Mouse (Mus musculus) limb, embryonic 14.5 days (tissue): ENCODE data around the gene Armh2. TPM values are rescaled to one million over a fixed set of nuclear protein-coding genes. Genes with fewer than 3 reads are reported as not detected.

Experiments
- ATAC-seq: fragments of 200-750 bp; cut with Nextera tagmentation; 2 replicates; pipeline ENCODE4 v1.8.0; 2017; ENCODE audit warnings: low read depth, moderate number of reproducible peaks, moderate TSS enrichment; ENCODE audit not compliant: low FRiP score
- DNase-seq: peaks from one replicate; pipeline ENCODE4 v3.0.0-alpha.2; 2015; ENCODE audit warnings: low spot score
- H3K27ac ChIP-seq: fragments of 300-500 bp; sonication (generic); replicated peaks from 2 replicates; pipeline ENCODE4 v1.5.1; 2014; ENCODE audit warnings: low read depth, mild to moderate bottlenecking, low read length, moderate library complexity, mixed read lengths
- H3K27me3 ChIP-seq: fragments of 300-500 bp; sonication (generic); 2 replicates; pipeline ENCODE4 v1.6.1; 2014; ENCODE audit warnings: low read length, mixed read lengths; ENCODE audit not compliant: control insufficient read depth, insufficient read depth
- H3K36me3 ChIP-seq: fragments of 300-500 bp; sonication (generic); 2 replicates; pipeline ENCODE4 v1.6.1; 2014; ENCODE audit warnings: mild to moderate bottlenecking, low read length, moderate library complexity, mixed read lengths; ENCODE audit not compliant: control insufficient read depth, insufficient read depth
- H3K4me1 ChIP-seq: fragments of 300-500 bp; sonication (generic); 2 replicates; pipeline ENCODE4 v1.6.1; 2014; ENCODE audit warnings: antibody characterized with exemption, low read length, mixed read lengths; ENCODE audit not compliant: control insufficient read depth, insufficient read depth
- H3K4me2 ChIP-seq: fragments of 300-500 bp; sonication (generic); replicated peaks from 2 replicates; pipeline ENCODE4 v1.6.1; 2014; ENCODE audit warnings: low read depth, mild to moderate bottlenecking, low read length, moderate library complexity; ENCODE audit not compliant: severe bottlenecking
- H3K4me3 ChIP-seq: fragments of 300-500 bp; sonication (generic); replicated peaks from 2 replicates; pipeline ENCODE4 v1.5.1; 2014; ENCODE audit warnings: low read length
- H3K9ac ChIP-seq: fragments of 300-500 bp; sonication (generic); 2 replicates; pipeline ENCODE4 v1.6.1; 2014; ENCODE audit warnings: mild to moderate bottlenecking, low read depth, low read length, moderate library complexity; ENCODE audit not compliant: severe bottlenecking
- H3K9me3 ChIP-seq: fragments of 300-500 bp; sonication (generic); 2 replicates; pipeline ENCODE4 v1.6.1; 2016; ENCODE audit warnings: low read length; ENCODE audit not compliant: control insufficient read depth
- POLR2A ChIP-seq: fragments of 200-500 bp; IDR thresholded peaks from 2 replicates; pipeline ENCODE4 v1.8.0; 2012; ENCODE audit warnings: inconsistent platforms, mild to moderate bottlenecking, moderate library complexity, borderline replicate concordance; ENCODE audit not compliant: insufficient read depth, insufficient read length; ENCODE audit errors: extremely low read depth
- WGBS: fragments of 180-500 bp; shearing (Covaris S2); extraction: QIAGEN DNeasy Blood & Tissue Kit; methylation state at CpG from one replicate; pipeline ENCODE4 v1.1.7; 2014; 5-methylcytosine and 5-hydroxymethylcytosine counted together
- polyA plus RNA-seq, 2 experiments: library from polyadenylated mRNA; depleted of rRNA in 1 of 2; stranded (reverse) in 1 of 2; unstranded in 1 of 2; fragments of >200 nt; fragmentation: Nextera tagmentation in 1 of 2; extraction: Ambion mirVana in 1 of 2; gene quantifications; 2 replicates each; pipeline versions ENCODE4 v1.2.1 to v1.2.3; 2012 to 2014

Armh2 gene
- polyA plus RNA-seq, 2 experiments: not detected

DNA sequence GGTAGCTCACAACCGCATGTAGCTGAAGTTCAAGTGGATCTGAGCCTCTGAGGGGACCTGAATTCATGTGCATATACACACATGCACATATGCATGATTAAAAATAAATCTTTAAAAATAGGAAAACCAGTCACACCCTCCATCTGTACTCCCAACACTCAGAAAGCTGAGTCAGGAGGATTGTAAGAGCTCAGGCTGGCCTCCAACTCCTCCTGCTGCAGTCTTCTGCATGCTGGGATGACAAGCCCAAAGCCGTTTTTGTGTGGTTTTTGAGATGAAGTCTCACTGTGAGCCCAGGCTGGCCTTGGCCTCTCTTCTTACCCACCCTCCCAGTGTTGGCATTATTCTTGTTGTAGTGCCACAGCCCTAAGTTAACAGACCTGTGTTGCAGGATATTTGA is 37.0 kb downstream of the Armh2 start:
- Histone ChIP-seq H3K36me3 (no peaks in the 10 kb centered on the region), H3K27me3 (no peaks in the 10 kb centered on the region), H3K4me1 (no peaks in the 10 kb centered on the region), H3K9me3 (no peaks in the 10 kb centered on the region), H3K4me2 (no peak overlapping the region), H3K9ac (no peak overlapping the region), H3K4me3 (no peak overlapping the region), H3K27ac (no peak overlapping the region)
- no peak for TF ChIP-seq POLR2A
- ATAC-seq (no peak), DNase-seq (no peak)
- 74% methylated on average over 2 of the region's 2 CpGs for WGBS

- Histone ChIP-seq H3K27me3 (no peaks in the 10 kb centered on the region), H3K36me3 (no peaks in the 10 kb centered on the region), H3K9me3 (no peaks in the 10 kb centered on the region), H3K4me2 (no peak overlapping the region), H3K4me3 (no peak overlapping the region), H3K4me1 (no peaks in the 10 kb centered on the region), H3K27ac (no peak overlapping the region), H3K9ac (no peak overlapping the region)
- no peak for DNase-seq
- no peak for ATAC-seq
- WGBS: 76% methylated on average over 8 of the region's 8 CpGs
- no peak for TF ChIP-seq POLR2A
Measured at GRCm38 (mm10) chr13:24778706-24779380, 37.8 kb downstream of the Armh2 start.

GRCm38 (mm10) chr13:24781916-24782315 is 40.9 kb downstream of the Armh2 start:
- peak; percentile 17 for DNase-seq
- H3K9me3 ChIP-seq: no peaks in the 10 kb centered on the region
- H3K36me3 ChIP-seq: no peaks in the 10 kb centered on the region
- no peak for TF ChIP-seq POLR2A
- WGBS: 54% methylated on average over 5 of the region's 5 CpGs
- H3K4me3 ChIP-seq: no peak overlapping the region
- no peak overlapping the region for H3K27ac ChIP-seq
- H3K4me1 ChIP-seq: no peaks in the 10 kb centered on the region
- ATAC-seq: no peak
- H3K9ac ChIP-seq: no peak overlapping the region
- H3K27me3 ChIP-seq: no peaks in the 10 kb centered on the region
- no peak overlapping the region for H3K4me2 ChIP-seq

- ATAC-seq: no peak
- Histone ChIP-seq H3K9ac (no peak overlapping the region), H3K4me2 (no peak overlapping the region), H3K27ac (no peak overlapping the region), H3K4me3 (no peak overlapping the region), H3K4me1 (no peaks in the 10 kb centered on the region), H3K36me3 (no peaks in the 10 kb centered on the region), H3K27me3 (no peaks in the 10 kb centered on the region), H3K9me3 (no peaks in the 10 kb centered on the region)
- TF ChIP-seq POLR2A: no peak
- no peak for DNase-seq
- WGBS: 62% methylated on average over 11 of the region's 11 CpGs
Measured at GRCm38 (mm10) chr13:24786014-24786490, 45.0 kb downstream of the Armh2 start.

DNA sequence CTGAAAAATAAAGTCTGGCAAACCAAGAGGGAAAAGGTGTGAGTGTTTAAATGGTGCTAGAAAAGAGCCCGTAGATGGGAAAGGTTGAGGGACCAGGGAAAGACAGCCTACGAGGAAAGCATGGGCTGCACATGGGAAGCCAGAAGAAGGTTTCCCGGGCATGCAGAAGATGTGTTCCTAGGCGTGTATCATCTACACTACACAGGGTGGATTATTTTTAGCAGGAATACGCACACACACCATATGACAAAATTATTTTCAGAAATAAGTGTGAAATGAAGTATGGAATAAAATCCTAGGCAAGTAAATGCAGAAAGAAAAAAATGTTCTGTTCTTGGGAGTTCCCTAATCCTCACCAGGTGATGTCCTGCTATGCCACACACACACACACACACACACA is 46.4 kb downstream of the Armh2 start:
- H3K4me3 ChIP-seq: no peak overlapping the region
- DNase-seq (no peak), ATAC-seq (no peak)
- no peaks in the 10 kb centered on the region for H3K36me3 ChIP-seq
- H3K4me2 ChIP-seq: no peak overlapping the region
- no peak overlapping the region for H3K9ac ChIP-seq
- no peak for TF ChIP-seq POLR2A
- H3K27me3 ChIP-seq: no peaks in the 10 kb centered on the region
- 85% methylated on average over 5 of the region's 5 CpGs for WGBS
- no peaks in the 10 kb centered on the region for H3K4me1 ChIP-seq
- no peak overlapping the region for H3K27ac ChIP-seq
- H3K9me3 ChIP-seq: no peaks in the 10 kb centered on the region

GRCm38 (mm10) chr13:24791349-24791748 is 50.3 kb downstream of the Armh2 start:
- DNase-seq (no peak), ATAC-seq (no peak)
- Histone ChIP-seq H3K9ac (no peak overlapping the region), H3K36me3 (no peaks in the 10 kb centered on the region), H3K27ac (no peak overlapping the region), H3K27me3 (no peaks in the 10 kb centered on the region), H3K4me3 (no peak overlapping the region), H3K4me2 (no peak overlapping the region), H3K4me1 (no peaks in the 10 kb centered on the region), H3K9me3 (no peaks in the 10 kb centered on the region)
- WGBS: 82% methylated on average over 2 of the region's 2 CpGs
- TF ChIP-seq POLR2A: no peak
